Mouse (Mus musculus) hindbrain, embryonic 14.5 days (tissue): Measurements from ENCODE around the gene Naa15. TPM values are rescaled to one million over a fixed set of nuclear protein-coding genes. Genes with fewer than 3 reads are reported as not detected.
A peak's percentile ranks its signal among the peaks of the same experiment; 100 is the strongest.

Experiments
- ATAC-seq: fragments of 200-750 bp; cut with Nextera tagmentation; 2 replicates; pipeline ENCODE4 v1.8.0; 2017; ENCODE audit warnings: moderate number of reproducible peaks, mild to moderate bottlenecking, moderate TSS enrichment, moderate library complexity; ENCODE audit not compliant: low FRiP score
- DNase-seq: peaks from one replicate; pipeline ENCODE4 v3.0.0-alpha.2; 2015; ENCODE audit warnings: low spot score
- H3K27ac ChIP-seq: fragments of 300-500 bp; sonication (generic); 2 replicates; pipeline ENCODE4 v1.5.1; 2014; ENCODE audit warnings: mild to moderate bottlenecking, moderate library complexity
- H3K27me3 ChIP-seq: fragments of 300-500 bp; sonication (generic); 2 replicates; pipeline ENCODE4 v1.6.1; 2014; ENCODE audit warnings: mild to moderate bottlenecking, low read length, mixed read lengths; ENCODE audit not compliant: control insufficient read depth, insufficient read depth
- H3K36me3 ChIP-seq: fragments of 300-500 bp; sonication (generic); replicated peaks from 2 replicates; pipeline ENCODE4 v1.6.1; 2014; ENCODE audit not compliant: control insufficient read depth, insufficient read depth
- H3K4me1 ChIP-seq: fragments of 300-500 bp; sonication (generic); replicated peaks from 2 replicates; pipeline ENCODE4 v1.6.1; 2014; ENCODE audit warnings: antibody characterized with exemption, low read length, mixed read lengths; ENCODE audit not compliant: control insufficient read depth, insufficient read depth
- H3K4me2 ChIP-seq: fragments of 300-500 bp; sonication (generic); replicated peaks from 2 replicates; pipeline ENCODE4 v1.6.1; 2014; ENCODE audit warnings: mild to moderate bottlenecking, moderate library complexity
- H3K4me3 ChIP-seq: fragments of 300-500 bp; sonication (generic); replicated peaks from 2 replicates; pipeline ENCODE4 v1.5.1; 2014; ENCODE audit warnings: mild to moderate bottlenecking, low read length
- H3K9ac ChIP-seq: fragments of 300-500 bp; sonication (generic); 2 replicates; pipeline ENCODE4 v1.6.1; 2014
- H3K9me3 ChIP-seq: fragments of 300-500 bp; sonication (generic); 2 replicates; pipeline ENCODE4 v1.6.1; 2016; ENCODE audit warnings: low read length; ENCODE audit not compliant: control insufficient read depth
- WGBS: fragments of 180-500 bp; shearing (Covaris S2); extraction: QIAGEN DNeasy Blood & Tissue Kit; methylation state at CpG from one replicate; pipeline ENCODE4 v1.1.7; 2014; 5-methylcytosine and 5-hydroxymethylcytosine counted together
- polyA plus RNA-seq: library from polyadenylated mRNA; unstranded; fragments of >200 nt; fragmentation: Nextera tagmentation; extraction: Ambion mirVana; gene quantifications from 2 replicates; pipeline ENCODE4 v1.2.1, GENCODE M21; 2014

The Naa15 gene
- polyA plus RNA-seq, 1 experiment from 2014 or later: 38.8 TPM

DNA sequence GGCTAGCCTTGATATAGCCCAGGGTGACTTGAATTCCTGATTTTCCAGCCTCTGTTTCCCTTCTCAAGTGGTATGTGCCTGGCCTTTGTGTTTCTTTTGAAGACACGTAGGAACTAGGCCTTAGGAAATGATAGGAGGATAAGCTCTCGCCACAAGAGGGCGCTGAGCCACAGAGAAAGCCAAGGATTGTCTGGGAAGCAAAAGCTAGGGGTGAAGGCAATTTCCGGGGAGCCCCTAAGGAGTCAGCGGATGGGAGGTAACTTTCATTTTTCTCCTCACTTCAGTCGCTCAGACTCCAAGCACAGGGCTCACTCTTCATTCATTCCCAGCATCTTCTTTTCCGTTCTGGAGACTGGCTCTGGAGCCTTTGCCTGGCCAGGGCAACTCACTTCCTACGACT, 96.0 kb downstream of the Naa15 start:
- no peaks in the 10 kb centered on the region for H3K27me3 ChIP-seq
- WGBS: 33% methylated on average over 8 of the region's 8 CpGs
- no peaks in the 10 kb centered on the region for H3K4me1 ChIP-seq
- DNase-seq (peak; percentile 81), ATAC-seq (no peak)
- H3K36me3 ChIP-seq: no peaks in the 10 kb centered on the region
- no peak overlapping the region for H3K4me3 ChIP-seq
- no peak overlapping the region for H3K4me2 ChIP-seq
- no peak overlapping the region for H3K9ac ChIP-seq
- H3K27ac ChIP-seq: no peak overlapping the region
- H3K9me3 ChIP-seq: no peaks in the 10 kb centered on the region

DNA sequence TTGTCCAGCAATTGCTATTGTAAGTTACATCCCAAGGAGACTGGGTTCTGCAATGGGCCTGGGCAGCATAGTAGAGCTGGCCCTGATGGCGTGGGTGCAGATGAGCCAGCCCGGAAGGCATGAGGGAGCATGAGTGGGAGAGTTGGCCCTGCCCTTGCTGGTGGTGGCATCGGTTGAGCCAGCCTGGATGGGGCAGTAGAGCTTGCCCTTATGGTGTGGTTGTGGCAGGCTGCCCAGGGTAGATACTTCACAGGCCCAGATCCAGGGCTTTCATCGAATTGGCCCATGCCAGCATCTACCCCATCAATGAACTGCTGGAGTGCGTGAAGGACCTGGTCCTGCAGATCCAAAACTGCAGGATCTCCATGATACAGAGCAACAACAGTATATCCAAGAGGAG, 97.0 kb downstream of the Naa15 start:
- H3K9me3 ChIP-seq: no peaks in the 10 kb centered on the region
- 94% methylated on average over 5 of the region's 5 CpGs for WGBS
- H3K27me3 ChIP-seq: no peaks in the 10 kb centered on the region
- H3K4me3 ChIP-seq: no peak overlapping the region
- H3K27ac ChIP-seq: no peak overlapping the region
- H3K4me1 ChIP-seq: no peaks in the 10 kb centered on the region
- H3K36me3 ChIP-seq: no peaks in the 10 kb centered on the region
- H3K9ac ChIP-seq: no peak overlapping the region
- no peak overlapping the region for H3K4me2 ChIP-seq
- ATAC-seq (no peak), DNase-seq (no peak)

DNA sequence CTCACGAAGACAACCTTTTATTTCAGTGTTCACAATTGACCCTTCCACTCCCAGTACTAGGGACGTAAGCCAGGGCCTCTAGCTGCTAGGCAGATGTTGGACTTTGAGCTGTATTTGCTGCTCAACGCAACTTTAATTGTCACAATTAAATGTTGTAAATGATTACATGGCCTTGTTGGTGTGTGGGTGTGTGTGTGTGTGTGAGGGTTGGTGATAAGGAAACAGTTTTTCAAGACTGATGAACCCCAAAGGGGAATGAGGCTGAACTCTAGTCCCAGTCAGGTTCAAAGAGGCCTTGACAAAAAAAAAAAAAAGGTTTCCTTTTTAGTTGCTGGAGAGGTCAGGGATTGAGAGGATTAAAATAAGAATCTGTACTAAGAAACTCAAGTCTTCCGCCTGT, 102.5 kb downstream of the Naa15 start:
- Histone ChIP-seq H3K4me2 (no peak overlapping the region), H3K36me3 (peaks cover 41% of the 10 kb centered on the region), H3K4me1 (no peaks in the 10 kb centered on the region), H3K27ac (no peak overlapping the region), H3K9me3 (no peaks in the 10 kb centered on the region), H3K9ac (no peak overlapping the region), H3K27me3 (no peaks in the 10 kb centered on the region), H3K4me3 (no peak overlapping the region)
- DNase-seq: no peak
- no peak for ATAC-seq
- 80% methylated on average over 4 of the region's 4 CpGs for WGBS

DNA sequence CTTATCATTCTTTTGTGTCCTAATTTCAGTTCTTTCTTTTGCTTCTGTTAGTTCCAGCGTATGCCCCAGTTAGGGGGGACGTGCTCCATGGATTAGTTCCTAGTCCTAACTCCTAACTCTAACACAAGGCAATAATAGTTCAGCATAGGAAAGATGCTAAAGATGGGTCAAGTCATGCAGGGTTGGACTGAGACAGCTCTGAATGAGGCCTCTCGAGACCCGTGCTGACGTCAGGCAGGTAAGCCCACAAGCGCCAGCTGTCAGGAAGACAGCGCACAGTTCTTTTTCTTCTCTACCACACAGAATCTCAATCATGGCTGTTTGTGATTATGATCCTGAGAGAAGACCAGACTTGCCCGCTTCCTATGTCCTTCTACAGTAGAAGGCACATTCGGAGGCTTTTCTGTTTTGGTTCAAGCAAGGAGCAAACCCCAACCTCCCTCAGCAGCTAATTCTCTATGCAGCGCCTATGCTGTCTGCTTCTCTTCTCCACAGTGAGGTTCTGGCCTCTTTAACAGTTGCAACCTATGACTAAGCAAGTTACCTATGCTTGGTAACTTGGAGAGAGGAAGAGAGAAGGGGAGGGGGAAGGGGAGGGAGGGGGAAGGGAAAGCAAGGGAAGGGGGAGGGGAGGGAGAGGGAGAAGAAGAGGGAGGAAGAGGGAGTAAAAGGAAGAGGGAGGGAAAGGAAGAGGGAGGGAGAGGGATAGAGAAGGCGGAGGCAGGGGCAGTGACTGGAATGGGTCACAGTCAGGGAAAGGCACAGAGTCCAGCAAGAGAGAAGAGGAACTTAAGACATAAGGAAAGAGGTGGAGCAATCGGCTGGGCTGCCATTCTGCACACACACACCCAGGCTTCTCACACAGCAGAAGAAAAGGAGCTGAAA, 103.2 kb downstream of the Naa15 start:
- peaks cover 48% of the 10 kb centered on the region for H3K36me3 ChIP-seq
- no peak overlapping the region for H3K27ac ChIP-seq
- H3K4me2 ChIP-seq: no peak overlapping the region
- no peak overlapping the region for H3K4me3 ChIP-seq
- H3K9ac ChIP-seq: no peak overlapping the region
- 77% methylated on average over 12 of the region's 12 CpGs for WGBS
- H3K9me3 ChIP-seq: no peaks in the 10 kb centered on the region
- H3K27me3 ChIP-seq: no peaks in the 10 kb centered on the region
- no peaks in the 10 kb centered on the region for H3K4me1 ChIP-seq
- no peak for ATAC-seq
- DNase-seq: no peak

DNA sequence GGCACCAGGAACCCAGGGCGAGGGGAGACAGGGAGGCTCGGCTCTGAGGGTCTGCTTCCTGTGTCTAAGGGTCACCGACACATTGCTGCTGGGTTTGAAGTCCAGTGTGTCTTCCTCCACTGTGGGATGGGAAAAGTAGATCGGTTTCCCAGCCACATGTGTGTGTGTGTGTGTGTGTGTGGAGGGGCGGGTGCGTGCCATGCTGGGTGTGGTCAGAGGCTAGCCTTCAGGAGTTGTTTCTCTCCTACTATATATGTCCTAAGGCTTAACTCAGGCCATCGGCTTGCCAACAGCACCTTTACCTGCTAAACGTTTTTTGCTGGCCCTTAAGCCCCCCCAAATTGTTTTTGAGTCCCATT, 103.8 kb downstream of the Naa15 start:
- H3K4me1 ChIP-seq: no peaks in the 10 kb centered on the region
- H3K4me2 ChIP-seq: no peak overlapping the region
- H3K9ac ChIP-seq: no peak overlapping the region
- no peaks in the 10 kb centered on the region for H3K9me3 ChIP-seq
- H3K27me3 ChIP-seq: no peaks in the 10 kb centered on the region
- H3K36me3 ChIP-seq: peaks cover 54% of the 10 kb centered on the region
- WGBS: 75% methylated on average over 8 of the region's 8 CpGs
- no peak overlapping the region for H3K27ac ChIP-seq
- H3K4me3 ChIP-seq: no peak overlapping the region
- ATAC-seq (no peak), DNase-seq (no peak)

DNA sequence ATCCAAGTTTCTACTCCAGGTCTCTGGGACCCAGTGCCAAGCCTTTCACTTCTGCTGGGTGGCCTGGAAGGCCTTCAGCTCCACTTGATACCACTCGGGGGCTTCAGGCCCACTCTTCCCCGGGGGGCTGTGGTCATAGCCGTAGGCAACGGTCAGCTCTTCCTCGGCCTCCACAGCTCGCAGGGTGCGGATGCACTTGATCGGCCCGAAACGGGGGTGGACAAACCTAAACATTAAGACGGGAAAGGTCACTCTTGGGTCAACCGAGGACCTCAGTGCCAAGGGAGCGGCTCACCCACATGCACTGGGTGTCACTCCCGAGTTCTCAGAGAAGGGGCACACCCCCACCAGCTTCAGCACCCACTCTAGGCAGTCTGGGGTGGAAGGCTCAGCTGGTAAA, 106.3 kb downstream of the Naa15 start:
- no peak for DNase-seq
- no peak overlapping the region for H3K4me3 ChIP-seq
- 93% methylated on average over 14 of the region's 14 CpGs for WGBS
- no peaks in the 10 kb centered on the region for H3K27me3 ChIP-seq
- H3K36me3 ChIP-seq: peaks cover 79% of the 10 kb centered on the region
- H3K9me3 ChIP-seq: no peaks in the 10 kb centered on the region
- no peaks in the 10 kb centered on the region for H3K4me1 ChIP-seq
- H3K4me2 ChIP-seq: no peak overlapping the region
- no peak for ATAC-seq
- H3K27ac ChIP-seq: no peak overlapping the region
- no peak overlapping the region for H3K9ac ChIP-seq

DNA sequence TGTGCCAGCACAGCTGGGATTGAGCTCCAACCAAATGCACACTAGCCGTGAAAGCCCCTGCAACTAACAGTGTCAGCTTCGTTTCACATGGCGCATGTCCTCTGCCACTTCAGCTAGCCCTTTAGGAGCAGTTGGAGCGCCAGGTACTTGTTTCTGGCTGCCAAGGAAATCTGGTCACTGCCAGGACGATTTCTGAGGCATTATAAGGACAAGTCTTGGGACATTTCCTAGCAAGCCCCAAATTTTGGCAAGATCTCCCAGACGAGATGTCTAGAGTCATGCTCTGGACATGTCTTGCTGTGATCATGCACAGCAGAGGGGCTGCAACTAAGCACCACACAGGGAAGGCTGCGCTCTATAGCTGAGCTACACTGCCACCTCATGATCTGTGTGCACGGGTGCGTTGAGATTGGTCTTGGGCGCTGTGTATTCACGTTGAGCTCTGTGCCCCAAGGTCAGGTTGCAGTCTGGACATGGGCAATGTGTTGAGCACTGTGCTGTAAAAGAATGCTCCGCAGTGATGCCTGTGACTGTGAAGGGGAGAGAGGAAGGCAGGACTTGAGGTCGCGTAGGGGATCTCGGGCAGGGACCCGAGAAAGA, 110.3 kb downstream of the Naa15 start:
- ATAC-seq: no peak
- no peak overlapping the region for H3K4me3 ChIP-seq

More for the DNA sequence above, 110.3 kb downstream of the Naa15 start:
- H3K4me2 ChIP-seq: no peak overlapping the region
- no peak for DNase-seq
- no peak overlapping the region for H3K9ac ChIP-seq
- H3K27me3 ChIP-seq: no peaks in the 10 kb centered on the region
- peaks cover 92% of the 10 kb centered on the region for H3K36me3 ChIP-seq
- WGBS: 91% methylated on average over 16 of the region's 16 CpGs
- no peak overlapping the region for H3K27ac ChIP-seq
- no peaks in the 10 kb centered on the region for H3K9me3 ChIP-seq
- H3K4me1 ChIP-seq: no peaks in the 10 kb centered on the region

Other genes with a start within 250 kb of the Naa15 start
- 38.3 and 39.4 TPM in 2 replicates for gene Noct, start 190.7 kb upstream of the Naa15 start, polyA plus RNA-seq
- 29.0 and 35.0 TPM in 2 replicates for gene Elf2, start 74.5 kb upstream of the Naa15 start, polyA plus RNA-seq
- 0.16 and 1.3 TPM in 2 replicates for gene Mgarp, start 18.4 kb upstream of the Naa15 start, polyA plus RNA-seq
- 769 and 914 TPM in 2 replicates for gene Ndufc1, start 6.2 kb upstream of the Naa15 start, polyA plus RNA-seq
- 26.6 and 29.9 TPM in 2 replicates for gene Rab33b, start 68.8 kb downstream of the Naa15 start, polyA plus RNA-seq
- gene Setd7, start 145.7 kb downstream of the Naa15 start, polyA plus RNA-seq: 2.7 and 2.9 TPM in 2 replicates
- gene Mgst2, start 245.2 kb downstream of the Naa15 start, polyA plus RNA-seq: 0.52 and 0.82 TPM in 2 replicates